Mouse (Mus musculus): ENCODE results near the gene Ecm1. TPM values are rescaled to one million over a fixed set of nuclear protein-coding genes. Genes with fewer than 3 reads are reported as not detected.

The Ecm1 gene
- polyA plus RNA-seq, 1 experiment from 2014 or later, result 81.2 TPM

- Histone ChIP-seq H3K36me3 (replicated peaks; ENCODE audit: insufficient read depth, low read length) (no peaks in the 10 kb centered on the region), H3K9me3 (ENCODE audit: low read length) (no peaks in the 10 kb centered on the region), H3K27ac (ENCODE audit: low read depth) (0 out of 2 replicates have a peak overlapping the region, but pooled peaks have one; percentile 34), H3K4me3 (ENCODE audit: low read depth, low read length) (no peak overlapping the region), H3K9ac (replicated peaks) (no peak overlapping the region), H3K4me2 (ENCODE audit: low read depth, low read length) (no peak overlapping the region), H3K27me3 (ENCODE audit: insufficient read depth, low read length) (peaks cover 11% of the 10 kb centered on the region; the same call in 1 of the 2 replicates), H3K4me1 (ENCODE audit: insufficient read depth) (peaks cover 31% of the 10 kb centered on the region)
- TF ChIP-seq EP300 (IDR thresholded peaks at IDR 0.05; ENCODE audit: low read depth) (no peak), CTCF (IDR thresholded peaks at IDR 0.05; ENCODE audit: low read depth) (peak; percentile 24; the same call in 1 of the 2 replicates)
- ATAC-seq, result no peak
- DNase-seq, result no peak
- 37% methylated on average over 11 of the region's 11 CpGs for WGBS (ENCODE audit: insufficient replicate concordance)
Measured at GRCm38 (mm10) chr3:95689171-95689915, 50.0 kb downstream of the Ecm1 start.

GRCm38 (mm10) chr3:95687524-95688421 lies 51.6 kb downstream of the Ecm1 start, which contains the start of gene Adamtsl4:
TSS of gene Adamtsl4 (minus strand) at chr3:95687917.
- ATAC-seq, result peak; percentile 53
- TF ChIP-seq EP300 (IDR thresholded peaks at IDR 0.05; ENCODE audit: low read depth) (no peak), CTCF (IDR thresholded peaks at IDR 0.05; ENCODE audit: low read depth) (no peak)
- Histone ChIP-seq H3K9ac (replicated peaks) (peak within 1 kb of the TSS; percentile 58), H3K4me3 (ENCODE audit: low read depth, low read length) (peak within 1 kb of the TSS; percentile 50), H3K4me2 (ENCODE audit: low read depth, low read length) (peak within 1 kb of the TSS; percentile 89), H3K4me1 (ENCODE audit: insufficient read depth) (peaks cover 15% of the 10 kb centered on the region), H3K36me3 (replicated peaks; ENCODE audit: insufficient read depth, low read length) (no peaks in the 10 kb centered on the region), H3K9me3 (ENCODE audit: low read length) (no peaks in the 10 kb centered on the region), H3K27me3 (ENCODE audit: insufficient read depth, low read length) (peaks cover 11% of the 10 kb centered on the region; the same call in 1 of the 2 replicates), H3K27ac (ENCODE audit: low read depth) (peak within 1 kb of the TSS; percentile 49; the same call in 1 of the 2 replicates)
- DNase-seq, result peak; percentile 73
- 11% methylated on average over 49 of the region's 50 CpGs for WGBS (ENCODE audit: insufficient replicate concordance)

GRCm38 (mm10) chr3:95687168-95687523 lies 52.2 kb downstream of the Ecm1 start:
- Histone ChIP-seq H3K27me3 (ENCODE audit: insufficient read depth, low read length) (peaks cover 11% of the 10 kb centered on the region; the same call in 1 of the 2 replicates), H3K9ac (replicated peaks) (peak overlapping the region; percentile 58), H3K4me3 (ENCODE audit: low read depth, low read length) (peak overlapping the region; percentile 50), H3K36me3 (replicated peaks; ENCODE audit: insufficient read depth, low read length) (no peaks in the 10 kb centered on the region), H3K4me2 (ENCODE audit: low read depth, low read length) (peak overlapping the region; percentile 89), H3K27ac (ENCODE audit: low read depth) (0 out of 2 replicates have a peak overlapping the region, but pooled peaks have one; percentile 11), H3K4me1 (ENCODE audit: insufficient read depth) (peaks cover 12% of the 10 kb centered on the region; the same call in 1 of the 2 replicates), H3K9me3 (ENCODE audit: low read length) (no peaks in the 10 kb centered on the region)
- no peak for DNase-seq
- TF ChIP-seq EP300 (IDR thresholded peaks at IDR 0.05; ENCODE audit: low read depth) (no peak), CTCF (IDR thresholded peaks at IDR 0.05; ENCODE audit: low read depth) (no peak)
- WGBS (ENCODE audit: insufficient replicate concordance), result 24% methylated on average over 4 of the region's 4 CpGs
- peak; percentile 19; the same call in 1 of the 2 replicates for ATAC-seq

GRCm38 (mm10) chr3:95686492-95687167 lies 52.7 kb downstream of the Ecm1 start:
- Histone ChIP-seq H3K36me3 (replicated peaks; ENCODE audit: insufficient read depth, low read length) (no peaks in the 10 kb centered on the region), H3K4me1 (ENCODE audit: insufficient read depth) (peaks cover 12% of the 10 kb centered on the region; the same call in 1 of the 2 replicates), H3K4me2 (ENCODE audit: low read depth, low read length) (peak overlapping the region; percentile 89; the same call in 1 of the 2 replicates), H3K27me3 (ENCODE audit: insufficient read depth, low read length) (peaks cover 11% of the 10 kb centered on the region; the same call in 1 of the 2 replicates), H3K4me3 (ENCODE audit: low read depth, low read length) (peak overlapping the region; percentile 50; the same call in 1 of the 2 replicates), H3K9ac (replicated peaks) (peak overlapping the region; percentile 7; the same call in 1 of the 2 replicates), H3K9me3 (ENCODE audit: low read length) (no peaks in the 10 kb centered on the region), H3K27ac (ENCODE audit: low read depth) (0 out of 2 replicates have a peak overlapping the region, but pooled peaks have one; percentile 11)
- DNase-seq (no peak), ATAC-seq (no peak)
- 55% methylated on average over 10 of the region's 10 CpGs for WGBS (ENCODE audit: insufficient replicate concordance)
- no peak for TF ChIP-seq EP300 (IDR thresholded peaks at IDR 0.05; ENCODE audit: low read depth)
- TF ChIP-seq CTCF (IDR thresholded peaks at IDR 0.05; ENCODE audit: low read depth), result no peak

GRCm38 (mm10) chr3:95685701-95686100 lies 53.7 kb downstream of the Ecm1 start:
- Histone ChIP-seq H3K36me3 (replicated peaks; ENCODE audit: insufficient read depth, low read length) (no peaks in the 10 kb centered on the region), H3K9ac (replicated peaks) (no peak overlapping the region), H3K4me3 (ENCODE audit: low read depth, low read length) (no peak overlapping the region), H3K9me3 (ENCODE audit: low read length) (no peaks in the 10 kb centered on the region), H3K27me3 (ENCODE audit: insufficient read depth, low read length) (peaks cover 11% of the 10 kb centered on the region; the same call in 1 of the 2 replicates), H3K4me1 (ENCODE audit: insufficient read depth) (peaks cover 12% of the 10 kb centered on the region; the same call in 1 of the 2 replicates), H3K27ac (ENCODE audit: low read depth) (no peak overlapping the region), H3K4me2 (ENCODE audit: low read depth, low read length) (no peak overlapping the region)
- no peak for TF ChIP-seq CTCF (IDR thresholded peaks at IDR 0.05; ENCODE audit: low read depth)
- no peak for ATAC-seq
- WGBS (ENCODE audit: insufficient replicate concordance), result 71% methylated on average over 2 of the region's 2 CpGs
- DNase-seq, result no peak

All from liver, postnatal 0 days (tissue).